Mouse (Mus musculus) liver, embryonic 12.5 days (tissue): Measurements from ENCODE around the gene Tmeff1. TPM values are rescaled to one million over a fixed set of nuclear protein-coding genes. Genes with fewer than 3 reads are reported as not detected.
A peak's percentile ranks its signal among the peaks of the same experiment; 100 is the strongest.

Experiments
- ATAC-seq: fragments of 200-750 bp; cut with Nextera tagmentation; 2 replicates; pipeline ENCODE4 v1.8.0; 2017; ENCODE audit warnings: moderate number of reproducible peaks, mild to moderate bottlenecking, moderate library complexity
- H3K27ac ChIP-seq: fragments of 300-500 bp; sonication (generic); 2 replicates; pipeline ENCODE4 v1.5.1; 2016; ENCODE audit warnings: mild to moderate bottlenecking
- H3K27me3 ChIP-seq: fragments of 300-500 bp; sonication (generic); replicated peaks from 2 replicates; pipeline ENCODE4 v1.6.1; 2016; ENCODE audit warnings: mild to moderate bottlenecking, moderate library complexity
- H3K36me3 ChIP-seq: fragments of 300-500 bp; sonication (generic); 2 replicates; pipeline ENCODE4 v1.6.1; 2016; ENCODE audit warnings: mild to moderate bottlenecking, moderate library complexity
- H3K4me1 ChIP-seq: fragments of 300-500 bp; sonication (generic); 2 replicates; pipeline ENCODE4 v1.6.1; 2016
- H3K4me2 ChIP-seq: fragments of 300-500 bp; sonication (generic); 2 replicates; pipeline ENCODE4 v1.6.1; 2016; ENCODE audit warnings: mild to moderate bottlenecking, moderate library complexity
- H3K4me3 ChIP-seq: fragments of 300-500 bp; sonication (generic); 2 replicates; pipeline ENCODE4 v1.5.1; 2016; ENCODE audit warnings: mild to moderate bottlenecking, moderate library complexity
- H3K9ac ChIP-seq: fragments of 300-500 bp; sonication (generic); 2 replicates; pipeline ENCODE4 v1.6.1; 2016; ENCODE audit warnings: mild to moderate bottlenecking, moderate library complexity
- H3K9me3 ChIP-seq: fragments of 300-500 bp; sonication (generic); replicated peaks from 2 replicates; pipeline ENCODE4 v1.6.1; 2016; ENCODE audit warnings: mild to moderate bottlenecking, moderate library complexity
- WGBS: fragments of 180-500 bp; shearing (Covaris S2); methylation state at CpG from one replicate; pipeline ENCODE4 v1.1.7; 2016; ENCODE audit not compliant: insufficient replicate concordance; 5-methylcytosine and 5-hydroxymethylcytosine counted together
- polyA plus RNA-seq: library from polyadenylated mRNA; unstranded; fragments of >200 nt; fragmentation: Nextera tagmentation; extraction: Ambion mirVana; gene quantifications from 2 replicates; pipeline ENCODE4 v1.2.1, GENCODE M21; 2016

The Tmeff1 gene
- polyA plus RNA-seq, 1 experiment from 2014 or later, result 10.5 TPM

- no peak overlapping the region for H3K9ac ChIP-seq
- ATAC-seq, result no peak
- no peak overlapping the region for H3K4me2 ChIP-seq
- no peaks in the 10 kb centered on the region for H3K9me3 ChIP-seq
- H3K36me3 ChIP-seq, result no peaks in the 10 kb centered on the region
- no peak overlapping the region for H3K4me3 ChIP-seq
- peaks cover 7% of the 10 kb centered on the region; the same call in 1 of the 2 replicates for H3K27me3 ChIP-seq
- WGBS, result 47% methylated on average over 4 of the region's 4 CpGs
- no peaks in the 10 kb centered on the region for H3K4me1 ChIP-seq
- no peak overlapping the region for H3K27ac ChIP-seq
Measured at GRCm38 (mm10) chr4:48578399-48578798, 6.6 kb upstream of the Tmeff1 start.

GRCm38 (mm10) chr4:48579475-48580110 lies 5.4 kb upstream of the Tmeff1 start:
- ATAC-seq, result no peak
- Histone ChIP-seq H3K4me3 (no peak overlapping the region), H3K9me3 (no peaks in the 10 kb centered on the region), H3K9ac (no peak overlapping the region), H3K36me3 (no peaks in the 10 kb centered on the region), H3K27ac (no peak overlapping the region), H3K4me2 (no peak overlapping the region), H3K4me1 (0 out of 2 replicates have a peak, but pooled peaks cover under 1% of the 10 kb centered on the region), H3K27me3 (peaks cover 15% of the 10 kb centered on the region)
- 52% methylated on average over 6 of the region's 6 CpGs for WGBS

GRCm38 (mm10) chr4:48581201-48581600 lies 3.8 kb upstream of the Tmeff1 start:
- peaks cover 31% of the 10 kb centered on the region for H3K27me3 ChIP-seq
- H3K9ac ChIP-seq, result no peak overlapping the region
- WGBS, result 42% methylated on average over 2 of the region's 2 CpGs
- H3K27ac ChIP-seq, result no peak overlapping the region
- no peak overlapping the region for H3K4me3 ChIP-seq
- no peaks in the 10 kb centered on the region for H3K36me3 ChIP-seq
- peaks cover 11% of the 10 kb centered on the region; the same call in 1 of the 2 replicates for H3K4me1 ChIP-seq
- H3K4me2 ChIP-seq, result no peak overlapping the region
- ATAC-seq, result no peak
- no peaks in the 10 kb centered on the region for H3K9me3 ChIP-seq

GRCm38 (mm10) chr4:48581993-48582392 lies 3.0 kb upstream of the Tmeff1 start:
- Histone ChIP-seq H3K27ac (no peak overlapping the region), H3K9me3 (no peaks in the 10 kb centered on the region), H3K27me3 (peaks cover 36% of the 10 kb centered on the region), H3K9ac (no peak overlapping the region), H3K4me1 (peaks cover 16% of the 10 kb centered on the region; the same call in 1 of the 2 replicates), H3K36me3 (no peaks in the 10 kb centered on the region), H3K4me2 (no peak overlapping the region), H3K4me3 (no peak overlapping the region)
- WGBS, result 57% methylated on average over 2 of the region's 3 CpGs
- no peak for ATAC-seq

GRCm38 (mm10) chr4:48582941-48583340 lies 2.0 kb upstream of the Tmeff1 start:
- ATAC-seq, result no peak
- Histone ChIP-seq H3K27ac (no peak overlapping the region), H3K4me1 (peaks cover 16% of the 10 kb centered on the region; the same call in 1 of the 2 replicates), H3K9ac (no peak overlapping the region), H3K4me2 (no peak overlapping the region), H3K9me3 (no peaks in the 10 kb centered on the region), H3K27me3 (peaks cover 33% of the 10 kb centered on the region), H3K36me3 (no peaks in the 10 kb centered on the region), H3K4me3 (no peak overlapping the region)
- 54% methylated on average over 2 of the region's 2 CpGs for WGBS

GRCm38 (mm10) chr4:48585241-48586098 lies 496 bp downstream of the Tmeff1 start:
- H3K4me3 ChIP-seq, result peak overlapping the region; percentile 69
- under 1% methylated on average over 72 of the region's 92 CpGs for WGBS
- peaks cover 16% of the 10 kb centered on the region; the same call in 1 of the 2 replicates for H3K4me1 ChIP-seq
- peak overlapping the region; percentile 72 for H3K9ac ChIP-seq
- H3K4me2 ChIP-seq, result peak overlapping the region; percentile 84
- no peaks in the 10 kb centered on the region for H3K36me3 ChIP-seq
- peak; percentile 64 for ATAC-seq
- peaks cover 29% of the 10 kb centered on the region for H3K27me3 ChIP-seq
- H3K9me3 ChIP-seq, result no peaks in the 10 kb centered on the region
- H3K27ac ChIP-seq, result peak overlapping the region; percentile 54

- peaks cover 16% of the 10 kb centered on the region; the same call in 1 of the 2 replicates for H3K4me1 ChIP-seq
- H3K27ac ChIP-seq, result no peak overlapping the region
- peak; percentile 36 for ATAC-seq
- peak overlapping the region; percentile 69 for H3K4me3 ChIP-seq
- H3K9me3 ChIP-seq, result no peaks in the 10 kb centered on the region
- H3K4me2 ChIP-seq, result peak overlapping the region; percentile 84
- H3K36me3 ChIP-seq, result no peaks in the 10 kb centered on the region
- H3K9ac ChIP-seq, result peak overlapping the region; percentile 72; the same call in 1 of the 2 replicates
- WGBS, result 16% methylated on average over 11 of the region's 12 CpGs
- H3K27me3 ChIP-seq, result peaks cover 29% of the 10 kb centered on the region
Measured at GRCm38 (mm10) chr4:48586099-48586821, 1.3 kb downstream of the Tmeff1 start.

- H3K27me3 ChIP-seq, result peaks cover 29% of the 10 kb centered on the region
- H3K9me3 ChIP-seq, result no peaks in the 10 kb centered on the region
- H3K36me3 ChIP-seq, result no peaks in the 10 kb centered on the region
- ATAC-seq, result no peak
- no peak overlapping the region for H3K27ac ChIP-seq
- no peak overlapping the region for H3K4me2 ChIP-seq
- no peak overlapping the region for H3K4me3 ChIP-seq
- no peak overlapping the region for H3K9ac ChIP-seq
- 77% methylated on average over 2 of the region's 2 CpGs for WGBS
- H3K4me1 ChIP-seq, result peaks cover 16% of the 10 kb centered on the region; the same call in 1 of the 2 replicates
Measured at GRCm38 (mm10) chr4:48587526-48587925, 2.6 kb downstream of the Tmeff1 start.

GRCm38 (mm10) chr4:48588576-48588975 lies 3.6 kb downstream of the Tmeff1 start:
- 64% methylated on average over 9 of the region's 9 CpGs for WGBS
- Histone ChIP-seq H3K9me3 (no peaks in the 10 kb centered on the region), H3K4me3 (no peak overlapping the region), H3K9ac (no peak overlapping the region), H3K36me3 (no peaks in the 10 kb centered on the region), H3K27me3 (peaks cover 29% of the 10 kb centered on the region), H3K4me1 (peaks cover 16% of the 10 kb centered on the region; the same call in 1 of the 2 replicates), H3K4me2 (no peak overlapping the region), H3K27ac (no peak overlapping the region)
- ATAC-seq, result no peak

- Histone ChIP-seq H3K36me3 (no peaks in the 10 kb centered on the region), H3K4me2 (no peak overlapping the region), H3K4me1 (0 out of 2 replicates have a peak, but pooled peaks cover 9% of the 10 kb centered on the region), H3K4me3 (no peak overlapping the region), H3K9me3 (no peaks in the 10 kb centered on the region), H3K9ac (no peak overlapping the region), H3K27me3 (peaks cover 9% of the 10 kb centered on the region), H3K27ac (no peak overlapping the region)
- WGBS, result 44% methylated on average over 7 of the region's 7 CpGs
- ATAC-seq, result no peak
Measured at GRCm38 (mm10) chr4:48590862-48591261, 5.9 kb downstream of the Tmeff1 start.

GRCm38 (mm10) chr4:48591390-48591789 lies 6.4 kb downstream of the Tmeff1 start:
- no peaks in the 10 kb centered on the region for H3K9me3 ChIP-seq
- H3K27me3 ChIP-seq, result peaks cover 3% of the 10 kb centered on the region
- 0 out of 2 replicates have a peak, but pooled peaks cover 3% of the 10 kb centered on the region for H3K4me1 ChIP-seq
- H3K9ac ChIP-seq, result no peak overlapping the region
- H3K4me2 ChIP-seq, result no peak overlapping the region
- H3K4me3 ChIP-seq, result no peak overlapping the region
- H3K36me3 ChIP-seq, result no peaks in the 10 kb centered on the region
- ATAC-seq, result no peak
- no peak overlapping the region for H3K27ac ChIP-seq
- WGBS, result 82% methylated on average over 3 of the region's 3 CpGs
